Mouse (Mus musculus): Measurements from ENCODE around the gene Rxfp4.
"Not testable (repeated sequence)": the region's sequence is repeated elsewhere in the genome, so short reads cannot be mapped to it uniquely, and the experiment has no call there.

Gene Rxfp4

GRCm38 (mm10) chr3:88614418-88614817, 38.5 kb downstream of the Rxfp4 start:
- no peak for DNase-seq (ENCODE audit: low read depth, low spot score)

DNA sequence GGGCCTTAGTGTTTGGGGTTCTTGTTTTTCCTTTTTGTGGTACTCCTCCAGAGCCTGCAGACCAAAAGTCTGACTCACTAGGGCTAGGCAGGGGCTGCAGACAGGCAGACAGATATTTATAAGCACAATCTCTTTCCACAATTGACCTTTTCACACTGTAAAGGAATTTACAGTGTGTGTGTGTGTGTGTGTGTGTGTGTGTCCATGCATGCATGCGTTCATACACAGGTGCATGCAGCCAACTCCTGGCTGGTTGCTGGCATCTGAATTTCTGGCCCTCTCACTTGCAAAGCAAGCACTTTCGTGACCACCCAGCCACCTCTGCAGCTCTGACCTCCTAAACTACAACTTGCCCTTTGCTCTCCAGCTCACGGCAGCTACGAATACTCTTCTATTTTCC, 43.9 kb downstream of the Rxfp4 start:
- no peak for DNase-seq (ENCODE audit: low read depth, low spot score)

DNA sequence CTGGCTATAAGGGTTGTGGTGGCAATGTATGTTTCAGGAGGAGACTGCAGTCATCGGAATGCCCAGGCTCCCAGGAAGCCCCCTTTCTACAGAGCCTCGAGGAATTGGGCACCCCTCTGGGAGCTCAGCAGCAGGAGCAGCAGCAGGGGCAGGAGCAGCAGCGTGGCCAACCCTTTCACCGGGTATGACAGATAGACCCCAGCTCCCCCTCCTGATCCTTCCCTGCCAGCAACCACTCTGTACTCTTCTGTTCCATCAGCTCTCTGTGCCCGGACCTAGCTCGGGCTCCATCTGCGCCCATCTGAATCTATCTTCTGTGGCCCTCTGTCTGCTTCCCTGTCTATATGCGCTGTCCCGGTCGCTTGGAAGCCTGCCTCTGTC, 45.2 kb downstream of the Rxfp4 start:
- no peak for DNase-seq (ENCODE audit: low read depth, low spot score)

DNA sequence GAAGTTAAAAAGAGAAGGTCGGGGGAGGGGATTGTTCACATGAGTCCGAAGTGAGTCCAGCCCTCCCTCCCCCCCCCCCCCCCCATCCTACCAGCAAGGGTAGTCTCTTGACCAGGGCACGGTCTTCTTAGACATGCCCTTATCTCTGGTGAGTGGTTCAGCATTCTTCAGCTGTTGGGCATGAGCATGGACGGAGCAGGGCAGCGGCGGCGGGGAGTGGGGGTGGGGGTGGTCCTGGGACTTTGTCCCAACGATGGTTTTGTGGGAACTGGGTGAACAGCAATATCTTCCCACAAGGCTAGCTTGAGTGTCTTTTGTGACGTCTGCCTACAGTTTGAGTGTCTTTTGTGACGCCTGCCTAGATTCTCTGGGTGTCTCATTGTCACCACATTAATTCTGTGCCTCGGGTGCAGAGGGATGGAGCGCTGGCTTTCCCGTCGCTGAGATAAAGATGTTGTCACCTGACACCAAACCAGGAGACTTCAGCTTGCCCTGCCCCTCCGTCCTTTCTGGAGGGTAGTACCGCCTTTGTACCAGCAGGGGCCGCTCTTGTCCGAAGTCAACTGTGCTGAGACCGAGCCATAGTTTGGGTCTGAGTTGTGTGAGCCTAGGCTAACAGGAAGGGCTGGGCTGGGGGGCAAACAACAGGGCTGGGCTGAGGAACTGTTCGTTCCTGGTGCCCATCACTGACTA, 45.7 kb downstream of the Rxfp4 start:
- peak; percentile 82 for DNase-seq (ENCODE audit: low read depth, low spot score)

- DNase-seq (ENCODE audit: low read depth, low spot score), result not testable (repeated sequence)
Measured at GRCm38 (mm10) chr3:88605666-88606065, 47.3 kb downstream of the Rxfp4 start, which contains the start of gene Arhgef2. Gene Arhgef2, plus strand, starts transcription at chr3:88605966.

DNA sequence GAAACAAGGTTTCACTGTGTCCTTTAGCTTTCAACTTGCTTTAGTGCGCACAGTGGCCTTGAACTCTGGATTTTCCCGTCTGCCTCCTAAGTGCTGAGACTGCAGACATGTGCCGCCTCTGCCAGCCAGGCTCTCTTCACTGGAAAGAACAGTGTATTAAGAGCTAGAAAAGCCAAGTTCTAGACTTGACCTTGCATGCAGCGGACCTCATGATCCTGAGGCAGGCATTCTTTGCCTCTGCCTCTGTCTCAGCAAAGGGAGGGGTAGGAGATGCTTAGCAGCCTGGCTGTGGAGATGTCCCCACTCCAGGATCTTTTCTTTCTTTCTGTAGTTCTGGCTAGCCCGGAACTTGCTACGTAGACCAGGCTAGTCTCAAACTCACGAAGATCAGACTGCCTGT, 48.1 kb downstream of the Rxfp4 start:
- DNase-seq (ENCODE audit: low read depth, low spot score), result no peak

- no peak for DNase-seq (ENCODE audit: low read depth, low spot score)
Measured at GRCm38 (mm10) chr3:88603714-88604161, 49.2 kb downstream of the Rxfp4 start.

DNA sequence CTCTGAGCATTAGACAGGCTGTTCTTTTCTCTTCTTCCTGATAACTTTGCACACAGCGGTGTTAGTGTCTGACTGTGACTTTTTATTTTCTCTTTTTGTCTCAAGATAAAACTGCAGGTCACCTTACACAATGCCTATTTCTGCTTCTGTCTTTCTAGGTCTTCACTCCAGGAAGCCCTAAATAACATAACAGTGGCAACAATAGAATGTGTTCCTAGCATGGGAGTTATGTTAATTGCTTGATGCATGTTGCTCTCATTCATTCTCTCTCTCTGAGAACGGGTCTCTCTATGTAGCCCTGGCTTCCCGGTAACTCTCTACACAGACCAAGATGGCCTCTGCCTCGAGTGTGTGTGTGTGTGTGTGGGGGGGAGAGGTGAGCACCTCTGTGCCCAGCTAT, 50.5 kb downstream of the Rxfp4 start:
- DNase-seq (ENCODE audit: low read depth, low spot score), result no peak
